Mouse (Mus musculus): ENCODE results near the gene Utrn. TPM values are rescaled to one million over a fixed set of nuclear protein-coding genes. Genes with fewer than 3 reads are reported as not detected.

Gene Utrn
- polyA plus RNA-seq, 1 experiment from 2014 or later, result 66.8 TPM

GRCm38 (mm10) chr10:12813881-12814280 is 55.3 kb downstream of the Utrn start:
- WGBS, result 71% methylated on average over 4 of the region's 4 CpGs
- Histone ChIP-seq H3K4me1 (replicated peaks) (peaks cover 78% of the 10 kb centered on the region), H3K4me3 (no peak overlapping the region), H3K4me2 (no peak overlapping the region), H3K36me3 (no peaks in the 10 kb centered on the region), H3K9ac (no peak overlapping the region), H3K27me3 (replicated peaks) (no peaks in the 10 kb centered on the region), H3K9me3 (replicated peaks) (no peaks in the 10 kb centered on the region), H3K27ac (ENCODE audit: poor library complexity, severe bottlenecking) (0 out of 2 replicates have a peak overlapping the region, but pooled peaks have one; percentile 24)
- no peak for ATAC-seq (ENCODE audit: insufficient number of reproducible peaks, low FRiP score)

- Histone ChIP-seq H3K4me1 (replicated peaks) (peaks cover 73% of the 10 kb centered on the region), H3K4me2 (peak overlapping the region; percentile 54), H3K4me3 (peak overlapping the region; percentile 11; the same call in 1 of the 2 replicates), H3K27ac (ENCODE audit: poor library complexity, severe bottlenecking) (peak overlapping the region; percentile 82), H3K9me3 (replicated peaks) (no peaks in the 10 kb centered on the region), H3K9ac (no peak overlapping the region), H3K27me3 (replicated peaks) (no peaks in the 10 kb centered on the region), H3K36me3 (no peaks in the 10 kb centered on the region)
- ATAC-seq (ENCODE audit: insufficient number of reproducible peaks, low FRiP score), result peak; percentile 75
- WGBS, result 30% methylated on average over 12 of the region's 12 CpGs
Observed at GRCm38 (mm10) chr10:12813211-12813811, 55.9 kb downstream of the Utrn start.

GRCm38 (mm10) chr10:12812680-12813079 is 56.5 kb downstream of the Utrn start:
- Histone ChIP-seq H3K9ac (no peak overlapping the region), H3K4me3 (no peak overlapping the region), H3K36me3 (no peaks in the 10 kb centered on the region), H3K4me1 (replicated peaks) (peaks cover 68% of the 10 kb centered on the region), H3K27ac (ENCODE audit: poor library complexity, severe bottlenecking) (peak overlapping the region; percentile 82), H3K27me3 (replicated peaks) (no peaks in the 10 kb centered on the region), H3K4me2 (peak overlapping the region; percentile 54), H3K9me3 (replicated peaks) (no peaks in the 10 kb centered on the region)
- 63% methylated on average over 5 of the region's 5 CpGs for WGBS
- no peak for ATAC-seq (ENCODE audit: insufficient number of reproducible peaks, low FRiP score)

GRCm38 (mm10) chr10:12810816-12811215 is 58.3 kb downstream of the Utrn start:
- Histone ChIP-seq H3K4me2 (no peak overlapping the region), H3K27ac (ENCODE audit: poor library complexity, severe bottlenecking) (peak overlapping the region; percentile 0; the same call in 1 of the 2 replicates), H3K4me3 (no peak overlapping the region), H3K4me1 (replicated peaks) (peaks cover 70% of the 10 kb centered on the region), H3K27me3 (replicated peaks) (no peaks in the 10 kb centered on the region), H3K9ac (no peak overlapping the region), H3K9me3 (replicated peaks) (no peaks in the 10 kb centered on the region), H3K36me3 (no peaks in the 10 kb centered on the region)
- 61% methylated on average over 2 of the region's 2 CpGs for WGBS
- ATAC-seq (ENCODE audit: insufficient number of reproducible peaks, low FRiP score), result no peak

GRCm38 (mm10) chr10:12809702-12810101 is 59.5 kb downstream of the Utrn start:
- 54% methylated on average over 3 of the region's 3 CpGs for WGBS
- no peak overlapping the region for H3K4me3 ChIP-seq
- no peaks in the 10 kb centered on the region for H3K36me3 ChIP-seq
- H3K4me1 ChIP-seq (replicated peaks), result peaks cover 73% of the 10 kb centered on the region
- H3K27me3 ChIP-seq (replicated peaks), result no peaks in the 10 kb centered on the region
- H3K9ac ChIP-seq, result no peak overlapping the region
- peak overlapping the region; percentile 28; the same call in 1 of the 2 replicates for H3K27ac ChIP-seq (ENCODE audit: poor library complexity, severe bottlenecking)
- peak; percentile 34; the same call in 1 of the 2 replicates for ATAC-seq (ENCODE audit: insufficient number of reproducible peaks, low FRiP score)
- H3K9me3 ChIP-seq (replicated peaks), result no peaks in the 10 kb centered on the region
- no peak overlapping the region for H3K4me2 ChIP-seq

GRCm38 (mm10) chr10:12808467-12808866 is 60.7 kb downstream of the Utrn start:
- Histone ChIP-seq H3K4me3 (no peak overlapping the region), H3K27ac (ENCODE audit: poor library complexity, severe bottlenecking) (no peak overlapping the region), H3K4me1 (replicated peaks) (peaks cover 64% of the 10 kb centered on the region), H3K4me2 (no peak overlapping the region), H3K9me3 (replicated peaks) (no peaks in the 10 kb centered on the region), H3K9ac (no peak overlapping the region), H3K27me3 (replicated peaks) (no peaks in the 10 kb centered on the region), H3K36me3 (no peaks in the 10 kb centered on the region)
- no peak for ATAC-seq (ENCODE audit: insufficient number of reproducible peaks, low FRiP score)
- WGBS, result 90% methylated on average over 4 of the region's 4 CpGs

GRCm38 (mm10) chr10:12807706-12808105 is 61.5 kb downstream of the Utrn start:
- H3K27ac ChIP-seq (ENCODE audit: poor library complexity, severe bottlenecking), result no peak overlapping the region
- H3K9ac ChIP-seq, result no peak overlapping the region
- H3K4me2 ChIP-seq, result 0 out of 2 replicates have a peak overlapping the region, but pooled peaks have one; percentile 7
- H3K4me3 ChIP-seq, result no peak overlapping the region
- H3K4me1 ChIP-seq (replicated peaks), result peaks cover 58% of the 10 kb centered on the region
- ATAC-seq (ENCODE audit: insufficient number of reproducible peaks, low FRiP score), result no peak
- H3K9me3 ChIP-seq (replicated peaks), result no peaks in the 10 kb centered on the region
- no peaks in the 10 kb centered on the region for H3K36me3 ChIP-seq
- WGBS, result 69% methylated on average over 9 of the region's 9 CpGs
- no peaks in the 10 kb centered on the region for H3K27me3 ChIP-seq (replicated peaks)

GRCm38 (mm10) chr10:12805826-12806225 is 63.3 kb downstream of the Utrn start:
- H3K9me3 ChIP-seq (replicated peaks), result no peaks in the 10 kb centered on the region
- H3K27ac ChIP-seq (ENCODE audit: poor library complexity, severe bottlenecking), result no peak overlapping the region
- no peaks in the 10 kb centered on the region for H3K27me3 ChIP-seq (replicated peaks)
- no peak for ATAC-seq (ENCODE audit: insufficient number of reproducible peaks, low FRiP score)
- no peak overlapping the region for H3K9ac ChIP-seq
- no peak overlapping the region for H3K4me2 ChIP-seq
- WGBS, result 38% methylated on average over 2 of the region's 2 CpGs
- no peaks in the 10 kb centered on the region for H3K36me3 ChIP-seq
- H3K4me1 ChIP-seq (replicated peaks), result peaks cover 51% of the 10 kb centered on the region
- no peak overlapping the region for H3K4me3 ChIP-seq

- no peak overlapping the region for H3K4me2 ChIP-seq
- WGBS, result 70% methylated on average over 1 of the region's 1 CpGs
- H3K9me3 ChIP-seq (replicated peaks), result no peaks in the 10 kb centered on the region
- no peak overlapping the region for H3K9ac ChIP-seq
- ATAC-seq (ENCODE audit: insufficient number of reproducible peaks, low FRiP score), result no peak
- H3K4me1 ChIP-seq (replicated peaks), result peaks cover 42% of the 10 kb centered on the region
- no peak overlapping the region for H3K4me3 ChIP-seq
- no peaks in the 10 kb centered on the region for H3K36me3 ChIP-seq
- no peaks in the 10 kb centered on the region for H3K27me3 ChIP-seq (replicated peaks)
- H3K27ac ChIP-seq (ENCODE audit: poor library complexity, severe bottlenecking), result no peak overlapping the region
Observed at GRCm38 (mm10) chr10:12803939-12804338, 65.2 kb downstream of the Utrn start.

GRCm38 (mm10) chr10:12799416-12799815 is 69.7 kb downstream of the Utrn start:
- Histone ChIP-seq H3K4me3 (no peak overlapping the region), H3K27me3 (replicated peaks) (no peaks in the 10 kb centered on the region), H3K9me3 (replicated peaks) (no peaks in the 10 kb centered on the region), H3K4me2 (no peak overlapping the region), H3K36me3 (no peaks in the 10 kb centered on the region), H3K9ac (no peak overlapping the region), H3K27ac (ENCODE audit: poor library complexity, severe bottlenecking) (0 out of 2 replicates have a peak overlapping the region, but pooled peaks have one; percentile 38), H3K4me1 (replicated peaks) (peaks cover 44% of the 10 kb centered on the region)
- 75% methylated on average over 2 of the region's 2 CpGs for WGBS
- ATAC-seq (ENCODE audit: insufficient number of reproducible peaks, low FRiP score), result no peak

GRCm38 (mm10) chr10:12798248-12798647 is 70.9 kb downstream of the Utrn start:
- no peaks in the 10 kb centered on the region for H3K36me3 ChIP-seq
- WGBS, result 86% methylated on average over 4 of the region's 4 CpGs
- H3K9ac ChIP-seq, result no peak overlapping the region
- no peaks in the 10 kb centered on the region for H3K27me3 ChIP-seq (replicated peaks)
- no peak overlapping the region for H3K27ac ChIP-seq (ENCODE audit: poor library complexity, severe bottlenecking)
- no peak overlapping the region for H3K4me3 ChIP-seq
- no peaks in the 10 kb centered on the region for H3K9me3 ChIP-seq (replicated peaks)
- no peak for ATAC-seq (ENCODE audit: insufficient number of reproducible peaks, low FRiP score)
- H3K4me2 ChIP-seq, result no peak overlapping the region
- H3K4me1 ChIP-seq (replicated peaks), result peaks cover 41% of the 10 kb centered on the region

GRCm38 (mm10) chr10:12796510-12796840 is 72.7 kb downstream of the Utrn start:
- Histone ChIP-seq H3K27me3 (replicated peaks) (no peaks in the 10 kb centered on the region), H3K36me3 (no peaks in the 10 kb centered on the region), H3K4me2 (no peak overlapping the region), H3K9me3 (replicated peaks) (no peaks in the 10 kb centered on the region), H3K9ac (0 out of 2 replicates have a peak overlapping the region, but pooled peaks have one; percentile 11), H3K4me1 (replicated peaks) (peaks cover 43% of the 10 kb centered on the region), H3K27ac (ENCODE audit: poor library complexity, severe bottlenecking) (no peak overlapping the region), H3K4me3 (no peak overlapping the region)
- no peak for ATAC-seq (ENCODE audit: insufficient number of reproducible peaks, low FRiP score)
- 55% methylated on average over 1 of the region's 1 CpGs for WGBS
